Mouse (Mus musculus) heart, postnatal 0 days (tissue): ENCODE data around the gene Mccc1.

Experiments used
- CTCF ChIP-seq: IDR thresholded peaks from 2 replicates; pipeline ENCODE4 v1.5.1; 2016; ENCODE audit warnings: antibody characterized with exemption, control low read depth, low read depth
- EP300 ChIP-seq: IDR thresholded peaks from 2 replicates; pipeline ENCODE4 v1.6.1; 2016; ENCODE audit warnings: antibody characterized with exemption, low read depth

GRCm38 (mm10) chr3:35922522-35922921 is 78.0 kb downstream of the Mccc1 start:
- no peak for TF ChIP-seq CTCF
- no peak for TF ChIP-seq EP300
